Mouse (Mus musculus): ENCODE results near the gene Per3. TPM values are rescaled to one million over a fixed set of nuclear protein-coding genes. Genes with fewer than 3 reads are reported as not detected.
"Not testable (repeated sequence)": the region's sequence is repeated elsewhere in the genome, so short reads cannot be mapped to it uniquely, and the experiment has no call there.

The Per3 gene
- polyA plus RNA-seq, 1 experiment from 2014 or later = 4.3 TPM

DNA sequence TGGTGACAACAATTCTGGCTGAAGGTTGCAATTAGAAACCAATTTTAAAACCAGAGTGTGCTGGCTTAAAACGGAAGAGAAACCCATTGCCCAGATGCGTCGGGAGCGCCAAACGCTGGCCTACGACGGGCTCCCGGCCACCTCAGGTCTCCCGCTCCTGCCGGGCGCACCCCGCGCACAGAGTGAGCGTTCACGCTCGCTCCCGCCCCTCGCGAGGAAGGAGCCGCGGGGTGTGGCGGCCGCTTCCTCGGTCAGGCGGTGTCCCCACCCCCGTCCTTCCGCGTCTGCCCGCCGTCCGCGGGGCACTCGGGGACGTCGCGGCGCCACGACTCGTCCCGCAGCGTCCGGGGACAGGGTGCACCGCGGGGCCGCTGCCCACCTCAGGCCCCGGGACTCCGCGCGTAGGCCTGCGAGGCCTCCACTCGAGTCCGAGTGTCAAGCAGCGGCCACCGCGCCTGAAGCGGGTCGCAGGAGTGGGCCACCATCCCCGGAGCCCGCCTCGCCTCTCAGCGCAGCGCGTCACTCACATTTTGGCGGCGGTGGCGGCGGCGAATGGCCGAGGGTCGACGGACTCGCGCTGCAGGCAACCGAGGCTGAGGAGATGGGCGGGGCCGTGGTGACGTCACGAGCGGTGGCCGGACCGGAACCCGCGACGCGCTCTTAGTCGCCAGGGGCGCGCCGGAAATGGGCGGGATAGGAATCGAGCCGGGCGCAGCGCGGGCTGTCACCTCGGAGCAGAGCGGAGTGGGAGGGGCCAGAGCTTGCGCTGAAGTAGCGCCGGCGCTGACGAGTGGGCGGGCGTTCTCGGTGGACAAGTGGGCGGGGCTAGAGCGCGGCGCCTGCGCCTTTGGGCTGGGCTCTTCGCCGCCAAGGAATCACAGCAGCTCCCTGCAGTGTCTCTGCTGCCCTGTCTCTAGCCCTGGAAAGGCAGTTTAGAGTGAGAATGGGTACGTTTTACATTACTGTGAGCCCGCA is 13.2 kb upstream of the Per3 start, which contains the start of gene Vamp3:
Gene Vamp3, minus strand, starts transcription at position 617 of the 975 bp plus-strand sequence.
- WGBS = under 1% methylated on average over 114 of the region's 114 CpGs

DNA sequence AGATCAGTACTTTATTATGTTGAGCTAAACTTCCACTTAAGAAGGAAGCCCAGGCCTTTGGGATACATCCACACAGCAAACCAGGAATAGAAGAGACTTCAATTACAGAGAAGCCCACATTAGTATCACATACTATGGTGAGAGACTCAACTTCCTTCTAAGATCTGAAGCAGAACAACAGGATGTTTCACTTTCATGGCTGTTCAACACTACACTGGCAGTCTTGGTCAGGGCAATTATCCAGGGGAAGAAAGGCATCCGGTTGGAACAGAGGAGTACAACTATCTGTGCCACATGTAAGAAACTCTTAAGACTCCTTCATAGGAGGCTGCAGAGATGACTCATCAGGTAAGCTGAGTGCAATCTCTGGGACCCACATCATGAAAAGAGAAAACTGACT is 6.7 kb upstream of the Per3 start:
- WGBS = 83% methylated on average over 1 of the region's 1 CpGs
- H3K36me3 ChIP-seq = peaks cover 87% of the 10 kb centered on the region
- no peak overlapping the region for H3K27ac ChIP-seq
- H3K4me3 ChIP-seq = no peak overlapping the region
- DNase-seq (ENCODE audit: low spot score) = no peak
- H3K4me1 ChIP-seq (replicated peaks) = peaks cover 3% of the 10 kb centered on the region
- H3K9me3 ChIP-seq = no peaks in the 10 kb centered on the region
- no peaks in the 10 kb centered on the region for H3K27me3 ChIP-seq (ENCODE audit: insufficient read depth, poor library complexity, severe bottlenecking)

More for the DNA sequence above, 13.2 kb upstream of the Per3 start, which contains the start of gene Vamp3:
- Histone ChIP-seq H3K27ac (peak within 1 kb of the TSS; percentile 95), H3K9me3 (no peaks in the 10 kb centered on the region), H3K27me3 (ENCODE audit: insufficient read depth, poor library complexity, severe bottlenecking) (no peaks in the 10 kb centered on the region), H3K4me1 (replicated peaks) (peaks cover 21% of the 10 kb centered on the region), H3K4me3 (peak within 1 kb of the TSS; percentile 94), H3K36me3 (peaks cover 53% of the 10 kb centered on the region)
- peak; percentile 99 for DNase-seq (ENCODE audit: low spot score)

DNA sequence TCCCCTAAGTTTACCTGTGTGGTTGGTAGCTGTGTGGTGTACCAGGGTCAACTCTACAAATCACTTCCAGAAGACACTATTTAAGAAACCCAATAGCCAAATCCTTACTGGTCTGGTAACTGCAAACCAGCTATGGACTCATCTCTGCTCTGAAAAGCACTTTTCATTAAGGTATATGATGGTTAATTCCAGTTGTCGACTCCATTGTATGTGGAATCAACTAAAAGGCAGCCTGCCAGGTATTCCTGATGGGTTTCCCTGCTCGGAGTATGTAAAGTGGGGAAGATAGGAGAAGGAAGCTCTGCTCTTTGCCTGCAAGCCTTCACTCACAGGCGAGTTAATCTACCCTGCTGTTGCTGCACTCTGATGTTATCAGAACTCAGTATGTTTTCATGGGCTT is 2.1 kb upstream of the Per3 start:
- WGBS = 92% methylated on average over 3 of the region's 3 CpGs
- no peak for DNase-seq (ENCODE audit: low spot score)
- peaks cover 49% of the 10 kb centered on the region for H3K36me3 ChIP-seq
- peaks cover 11% of the 10 kb centered on the region for H3K27me3 ChIP-seq (ENCODE audit: insufficient read depth, poor library complexity, severe bottlenecking)
- H3K4me3 ChIP-seq = no peak overlapping the region
- peaks cover 23% of the 10 kb centered on the region for H3K4me1 ChIP-seq (replicated peaks)
- no peak overlapping the region for H3K27ac ChIP-seq
- no peaks in the 10 kb centered on the region for H3K9me3 ChIP-seq

DNA sequence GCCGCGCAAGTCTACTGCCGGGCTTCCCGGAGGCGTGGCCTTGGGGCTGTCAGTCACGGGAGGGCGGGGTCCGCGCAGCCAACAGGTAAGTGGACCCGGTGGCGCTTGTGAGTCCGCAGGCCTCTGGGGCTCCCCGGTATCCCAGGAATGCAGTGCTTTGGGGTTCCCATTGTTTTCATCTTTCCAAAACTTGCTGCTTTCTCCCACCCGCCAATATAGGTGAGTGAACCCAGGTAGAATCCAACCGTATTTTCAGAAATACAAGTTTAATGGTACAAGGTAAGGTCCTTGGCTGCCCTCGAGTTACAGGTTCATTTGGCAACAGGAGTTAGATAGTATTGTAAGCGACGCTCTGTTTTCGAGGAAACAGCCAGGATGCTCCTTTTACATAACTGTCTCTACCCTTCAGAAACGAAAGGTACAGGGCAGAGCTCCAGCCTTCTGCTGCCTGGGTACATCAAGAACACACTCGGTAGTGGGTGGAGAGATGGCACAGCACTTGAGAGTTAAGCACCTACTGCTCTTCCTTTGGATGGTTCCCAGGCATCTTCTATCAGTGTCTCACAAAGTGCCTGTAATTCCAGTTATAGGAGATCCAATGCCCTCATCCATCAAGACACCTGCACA is 592 bp upstream of the Per3 start:
- no peak for DNase-seq (ENCODE audit: low spot score)
- Histone ChIP-seq H3K27ac (peak overlapping the region; percentile 89), H3K27me3 (ENCODE audit: insufficient read depth, poor library complexity, severe bottlenecking) (peaks cover 11% of the 10 kb centered on the region), H3K9me3 (no peaks in the 10 kb centered on the region), H3K4me3 (peak overlapping the region; percentile 71), H3K4me1 (replicated peaks) (peaks cover 23% of the 10 kb centered on the region), H3K36me3 (peaks cover 36% of the 10 kb centered on the region)
- WGBS = 5% methylated on average over 21 of the region's 21 CpGs

DNA sequence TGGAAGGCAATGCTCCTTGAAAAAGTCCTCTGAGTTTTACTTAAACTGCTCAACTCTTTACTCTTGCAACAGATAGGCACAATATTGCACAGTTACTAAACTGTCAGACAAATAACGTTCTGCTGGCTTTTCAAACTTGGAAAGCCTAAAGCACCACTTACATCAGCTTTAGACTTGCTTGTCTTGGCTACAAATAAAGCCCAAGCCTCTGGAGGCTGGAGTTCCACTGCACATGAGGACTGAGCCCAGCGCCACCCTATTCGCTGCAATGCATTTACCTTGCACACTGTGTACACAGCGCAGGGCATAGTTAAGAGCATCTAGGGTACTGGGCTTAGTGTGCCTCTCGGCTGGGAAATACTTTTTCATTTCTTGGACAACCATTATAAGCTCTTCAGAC is 1.2 kb downstream of the Per3 start:
- Histone ChIP-seq H3K4me3 (peak overlapping the region; percentile 71), H3K9me3 (no peaks in the 10 kb centered on the region), H3K27me3 (ENCODE audit: insufficient read depth, poor library complexity, severe bottlenecking) (peaks cover 11% of the 10 kb centered on the region), H3K4me1 (replicated peaks) (peaks cover 23% of the 10 kb centered on the region), H3K36me3 (peaks cover 18% of the 10 kb centered on the region), H3K27ac (no peak overlapping the region)
- 51% methylated on average over 5 of the region's 5 CpGs for WGBS
- DNase-seq (ENCODE audit: low spot score) = no peak

DNA sequence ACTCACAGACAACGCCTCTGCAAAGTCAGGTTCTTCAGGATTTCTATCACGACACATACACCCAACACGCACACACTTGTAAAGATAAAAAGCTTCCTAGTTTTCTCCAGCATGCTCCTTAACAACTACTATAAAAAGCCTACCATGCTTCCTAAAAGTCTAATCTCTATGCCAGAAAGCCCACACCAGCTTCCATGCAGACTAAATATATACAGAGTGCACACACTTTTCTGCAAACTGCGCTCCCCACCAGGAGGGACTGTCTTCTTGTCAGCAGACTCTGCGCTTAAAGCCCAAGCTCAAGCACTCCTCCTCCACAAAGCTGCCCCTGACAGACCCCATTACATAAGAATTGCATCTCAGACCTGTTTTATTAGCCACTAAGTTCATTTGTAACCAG is 3.0 kb downstream of the Per3 start:
- Histone ChIP-seq H3K27ac (no peak overlapping the region), H3K27me3 (ENCODE audit: insufficient read depth, poor library complexity, severe bottlenecking) (peaks cover 11% of the 10 kb centered on the region), H3K36me3 (peaks cover 1% of the 10 kb centered on the region), H3K4me3 (no peak overlapping the region), H3K9me3 (no peaks in the 10 kb centered on the region), H3K4me1 (replicated peaks) (peaks cover 23% of the 10 kb centered on the region)
- WGBS = 89% methylated on average over 5 of the region's 5 CpGs
- DNase-seq (ENCODE audit: low spot score) = no peak

DNA sequence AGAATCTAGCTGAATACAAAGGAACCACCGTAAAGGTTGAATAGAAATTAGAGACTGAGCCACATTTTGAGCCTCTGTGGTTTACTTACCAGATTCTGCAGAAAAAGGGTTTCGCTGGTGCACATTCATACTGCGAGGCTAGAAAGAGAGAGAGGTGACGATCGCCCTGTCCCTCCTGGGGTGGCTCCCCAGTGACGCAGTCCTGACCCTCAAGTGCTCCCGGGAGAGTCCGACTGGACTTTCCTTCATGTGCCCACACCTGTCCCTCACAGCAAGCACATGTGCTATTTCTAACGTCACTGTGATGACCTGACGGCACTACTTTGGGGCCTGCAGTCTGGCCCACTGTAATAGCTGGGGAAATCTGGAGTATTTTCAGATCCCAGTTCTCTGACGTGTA is 6.7 kb downstream of the Per3 start:
- Histone ChIP-seq H3K4me3 (no peak overlapping the region), H3K27me3 (ENCODE audit: insufficient read depth, poor library complexity, severe bottlenecking) (peaks cover 4% of the 10 kb centered on the region), H3K36me3 (no peaks in the 10 kb centered on the region; the same call in 1 of the 2 replicates), H3K9me3 (no peaks in the 10 kb centered on the region), H3K27ac (no peak overlapping the region), H3K4me1 (replicated peaks) (no peaks in the 10 kb centered on the region)
- WGBS = 93% methylated on average over 11 of the region's 11 CpGs
- no peak for DNase-seq (ENCODE audit: low spot score)

DNA sequence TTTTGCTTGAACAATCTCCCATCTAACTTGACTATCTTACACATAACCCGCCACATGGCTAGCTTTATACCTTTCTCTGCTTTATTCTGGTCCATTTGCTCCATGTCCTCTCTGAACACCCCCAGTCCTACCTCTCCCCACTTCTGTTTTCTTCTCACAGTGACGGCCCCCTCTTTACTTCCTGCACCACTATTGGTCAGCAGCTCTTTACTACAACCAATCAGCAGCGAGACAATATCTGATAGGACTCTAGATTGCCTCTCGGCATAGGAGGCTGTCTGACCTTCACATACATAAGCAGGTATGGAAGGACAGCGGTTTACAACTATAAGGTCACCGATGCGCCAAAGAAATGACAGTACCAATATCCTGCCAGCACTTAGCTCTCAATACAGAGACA is 7.9 kb downstream of the Per3 start:
- Histone ChIP-seq H3K4me1 (replicated peaks) (no peaks in the 10 kb centered on the region), H3K27me3 (ENCODE audit: insufficient read depth, poor library complexity, severe bottlenecking) (no peaks in the 10 kb centered on the region), H3K27ac (no peak overlapping the region), H3K9me3 (no peaks in the 10 kb centered on the region), H3K4me3 (no peak overlapping the region), H3K36me3 (no peaks in the 10 kb centered on the region; the same call in 1 of the 2 replicates)
- DNase-seq (ENCODE audit: low spot score) = no peak
- WGBS = 85% methylated on average over 7 of the region's 7 CpGs

DNA sequence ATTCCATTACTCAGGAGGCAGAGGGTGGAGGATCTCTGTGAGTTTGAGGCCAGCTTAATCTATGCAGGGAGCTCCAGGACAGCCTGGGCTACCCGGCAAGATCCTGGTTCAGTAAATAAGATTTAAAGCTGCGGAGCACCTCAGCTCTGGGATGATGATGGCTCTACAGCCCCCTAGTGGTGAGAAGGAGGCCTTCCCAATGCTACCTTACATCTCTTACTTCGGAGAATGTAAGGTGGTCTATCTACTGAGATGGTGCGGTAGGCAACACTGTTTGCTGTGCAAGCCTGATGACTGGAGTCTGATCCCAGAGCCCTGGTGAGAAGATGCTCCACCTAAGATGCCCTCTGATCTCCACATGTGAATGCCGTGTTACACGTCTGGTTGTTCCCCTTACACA is 17.5 kb downstream of the Per3 start:
- Histone ChIP-seq H3K9me3 (no peaks in the 10 kb centered on the region), H3K4me3 (no peak overlapping the region), H3K36me3 (peaks cover 10% of the 10 kb centered on the region; the same call in 1 of the 2 replicates), H3K4me1 (replicated peaks) (no peaks in the 10 kb centered on the region; the same call in 1 of the 2 replicates), H3K27me3 (ENCODE audit: insufficient read depth, poor library complexity, severe bottlenecking) (no peaks in the 10 kb centered on the region), H3K27ac (no peak overlapping the region)
- peak; percentile 38 for DNase-seq (ENCODE audit: low spot score)
- WGBS = 59% methylated on average over 6 of the region's 6 CpGs

DNA sequence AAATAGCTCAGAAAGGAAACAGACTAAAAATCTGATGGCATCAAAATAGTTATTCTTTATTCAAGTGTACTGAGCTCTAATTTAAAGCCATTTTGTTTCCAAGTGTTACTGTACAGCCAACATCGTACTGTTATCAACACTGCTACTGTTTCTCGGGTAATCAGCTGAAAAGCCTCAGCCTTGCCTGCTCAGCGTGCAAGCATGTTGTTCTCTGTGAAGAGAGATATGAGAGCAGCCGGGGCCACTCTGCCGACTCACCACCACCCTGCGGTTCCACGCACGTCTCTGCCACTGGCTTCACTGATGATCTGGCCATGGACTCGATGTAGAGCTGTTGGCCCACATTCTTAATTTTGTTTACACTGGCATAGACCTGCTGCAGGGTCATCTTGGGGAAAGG is 20.3 kb downstream of the Per3 start:
- Histone ChIP-seq H3K4me1 (replicated peaks) (no peaks in the 10 kb centered on the region; the same call in 1 of the 2 replicates), H3K27me3 (ENCODE audit: insufficient read depth, poor library complexity, severe bottlenecking) (no peaks in the 10 kb centered on the region), H3K27ac (no peak overlapping the region), H3K9me3 (no peaks in the 10 kb centered on the region), H3K36me3 (peaks cover 10% of the 10 kb centered on the region; the same call in 1 of the 2 replicates), H3K4me3 (no peak overlapping the region)
- 90% methylated on average over 9 of the region's 9 CpGs for WGBS
- no peak for DNase-seq (ENCODE audit: low spot score)

DNA sequence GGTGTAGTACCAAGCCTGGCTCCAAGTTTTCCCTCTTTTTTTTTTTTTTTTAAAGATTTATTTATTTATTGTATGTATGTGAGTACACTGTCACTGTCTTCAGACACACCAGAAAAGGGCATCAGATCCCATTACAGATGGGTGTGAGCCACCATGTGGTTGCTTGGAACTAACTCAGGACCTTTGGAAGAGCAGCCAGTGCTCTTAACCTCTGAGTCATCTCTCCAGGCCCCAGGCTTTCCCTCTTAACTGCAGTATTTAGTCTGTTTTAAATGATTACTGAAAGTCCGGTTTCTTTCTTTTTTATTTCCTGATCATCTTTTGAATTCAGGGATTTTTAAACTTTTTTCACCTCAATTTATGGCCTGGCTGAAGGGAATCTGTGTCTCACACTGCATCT is 27.1 kb downstream of the Per3 start:
- not testable (repeated sequence) for DNase-seq (ENCODE audit: low spot score); H3K27ac ChIP-seq; H3K27me3 ChIP-seq (ENCODE audit: insufficient read depth, poor library complexity, severe bottlenecking); H3K9me3 ChIP-seq; H3K4me1 ChIP-seq (replicated peaks); H3K4me3 ChIP-seq
- 94% methylated on average over 1 of the region's 1 CpGs for WGBS
- peaks cover 24% of the 10 kb centered on the region for H3K36me3 ChIP-seq

DNA sequence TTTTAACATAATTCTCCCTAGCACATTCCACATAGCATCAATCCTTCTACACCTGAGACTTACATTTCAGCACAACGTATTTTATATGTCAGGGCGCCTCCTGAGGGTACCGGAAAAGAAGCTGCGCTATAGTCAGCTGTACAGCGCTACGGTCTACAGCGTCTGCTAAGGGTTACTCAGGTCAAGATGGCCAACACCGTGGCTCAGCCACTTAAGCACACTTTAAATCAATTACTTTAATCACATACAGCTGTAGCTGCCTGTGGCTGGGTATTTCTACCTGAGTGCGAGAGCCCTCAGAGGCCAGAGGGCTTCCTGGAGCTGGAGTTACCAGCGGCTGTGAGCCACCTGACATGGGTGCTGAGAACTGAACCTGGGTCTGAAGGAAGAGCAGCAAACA is 28.5 kb downstream of the Per3 start:
- H3K9me3 ChIP-seq = no peaks in the 10 kb centered on the region
- no peak overlapping the region for H3K27ac ChIP-seq
- peaks cover 7% of the 10 kb centered on the region; the same call in 1 of the 2 replicates for H3K4me1 ChIP-seq (replicated peaks)
- no peak for DNase-seq (ENCODE audit: low spot score)
- no peaks in the 10 kb centered on the region for H3K27me3 ChIP-seq (ENCODE audit: insufficient read depth, poor library complexity, severe bottlenecking)
- WGBS = 86% methylated on average over 10 of the region's 10 CpGs
- H3K4me3 ChIP-seq = no peak overlapping the region
- H3K36me3 ChIP-seq = peaks cover 22% of the 10 kb centered on the region

DNA sequence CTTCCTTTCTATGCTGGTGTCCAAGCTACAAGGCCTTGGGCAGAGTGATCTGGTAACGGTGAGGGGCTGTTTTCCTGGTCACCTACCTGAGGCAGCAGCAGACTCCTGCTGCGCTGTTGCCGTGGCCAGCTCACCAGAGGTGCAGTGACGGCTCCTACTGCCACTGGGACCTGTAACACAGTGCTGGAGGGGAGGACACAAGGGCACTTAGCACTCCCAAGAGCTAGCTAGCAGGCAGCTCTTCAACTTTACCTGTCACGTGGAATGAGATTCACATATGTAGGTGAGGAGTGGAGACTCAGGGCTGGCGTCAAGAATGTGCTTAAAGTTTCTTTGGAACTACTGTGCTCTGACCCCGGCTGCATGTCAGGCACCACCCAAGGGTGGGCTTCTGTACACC is 34.1 kb downstream of the Per3 start:
- Histone ChIP-seq H3K4me1 (replicated peaks) (peaks cover 7% of the 10 kb centered on the region; the same call in 1 of the 2 replicates), H3K4me3 (no peak overlapping the region), H3K27ac (no peak overlapping the region), H3K27me3 (ENCODE audit: insufficient read depth, poor library complexity, severe bottlenecking) (no peaks in the 10 kb centered on the region), H3K36me3 (peaks cover 20% of the 10 kb centered on the region), H3K9me3 (no peaks in the 10 kb centered on the region)
- DNase-seq (ENCODE audit: low spot score) = no peak
- WGBS = 87% methylated on average over 7 of the region's 7 CpGs
